Mouse (Mus musculus) heart, embryonic 15.5 days (tissue): ENCODE results near the gene Tmem59l. TPM values are rescaled to one million over a fixed set of nuclear protein-coding genes. Genes with fewer than 3 reads are reported as not detected.

ENCODE experiments used
- ATAC-seq: fragments of 200-750 bp; cut with Nextera tagmentation; replicated peaks from 2 replicates; pipeline ENCODE4 v1.8.0; 2017; ENCODE audit warnings: low read depth, moderate TSS enrichment; ENCODE audit not compliant: insufficient number of reproducible peaks, insufficient read depth, low FRiP score
- H3K27ac ChIP-seq: fragments of 300-500 bp; sonication (generic); 2 replicates; pipeline ENCODE4 v1.5.1; 2015; ENCODE audit warnings: mild to moderate bottlenecking, inconsistent platforms
- H3K27me3 ChIP-seq: fragments of 300-500 bp; sonication (generic); 2 replicates; pipeline ENCODE4 v1.6.1; 2015; ENCODE audit warnings: inconsistent platforms
- H3K36me3 ChIP-seq: fragments of 300-500 bp; sonication (generic); 2 replicates; pipeline ENCODE4 v1.6.1; 2015; ENCODE audit warnings: mild to moderate bottlenecking, inconsistent platforms
- H3K4me1 ChIP-seq: fragments of 300-500 bp; sonication (generic); replicated peaks from 2 replicates; pipeline ENCODE4 v1.6.1; 2015; ENCODE audit warnings: inconsistent platforms
- H3K4me2 ChIP-seq: fragments of 300-500 bp; sonication (generic); 2 replicates; pipeline ENCODE4 v1.6.1; 2015; ENCODE audit warnings: inconsistent platforms, mild to moderate bottlenecking, moderate library complexity
- H3K4me3 ChIP-seq: fragments of 300-500 bp; sonication (generic); 2 replicates; pipeline ENCODE4 v1.5.1; 2015; ENCODE audit warnings: mild to moderate bottlenecking, inconsistent platforms
- H3K9ac ChIP-seq: fragments of 300-500 bp; sonication (generic); 2 replicates; pipeline ENCODE4 v1.6.1; 2015; ENCODE audit warnings: mild to moderate bottlenecking, inconsistent platforms
- H3K9me3 ChIP-seq: fragments of 300-500 bp; sonication (generic); replicated peaks from 2 replicates; pipeline ENCODE4 v1.6.1; 2016; ENCODE audit warnings: inconsistent platforms
- WGBS: fragments of 180-500 bp; shearing (Covaris S2); methylation state at CpG from one replicate; pipeline ENCODE4 v1.1.7; 2015; ENCODE audit warnings: mixed read lengths; 5-methylcytosine and 5-hydroxymethylcytosine counted together
- polyA plus RNA-seq: library from polyadenylated mRNA; unstranded; fragments of >200 nt; fragmentation: Nextera tagmentation; extraction: Ambion mirVana; gene quantifications from 2 replicates; pipeline ENCODE4 v1.2.1, GENCODE M21; 2015

Tmem59l gene
- polyA plus RNA-seq, 1 experiment from 2014 or later: 0.24 TPM

- Histone ChIP-seq H3K4me1 (peaks cover 15% of the 10 kb centered on the region), H3K4me2 (peak overlapping the region; percentile 91), H3K9me3 (no peaks in the 10 kb centered on the region), H3K27ac (no peak overlapping the region), H3K4me3 (peak overlapping the region; percentile 74), H3K36me3 (no peaks in the 10 kb centered on the region), H3K27me3 (no peaks in the 10 kb centered on the region), H3K9ac (no peak overlapping the region)
- no peak for ATAC-seq
- WGBS: 84% methylated on average over 2 of the region's 2 CpGs
Measured at GRCm38 (mm10) chr8:70438423-70438822, 48.7 kb downstream of the Tmem59l start.

DNA sequence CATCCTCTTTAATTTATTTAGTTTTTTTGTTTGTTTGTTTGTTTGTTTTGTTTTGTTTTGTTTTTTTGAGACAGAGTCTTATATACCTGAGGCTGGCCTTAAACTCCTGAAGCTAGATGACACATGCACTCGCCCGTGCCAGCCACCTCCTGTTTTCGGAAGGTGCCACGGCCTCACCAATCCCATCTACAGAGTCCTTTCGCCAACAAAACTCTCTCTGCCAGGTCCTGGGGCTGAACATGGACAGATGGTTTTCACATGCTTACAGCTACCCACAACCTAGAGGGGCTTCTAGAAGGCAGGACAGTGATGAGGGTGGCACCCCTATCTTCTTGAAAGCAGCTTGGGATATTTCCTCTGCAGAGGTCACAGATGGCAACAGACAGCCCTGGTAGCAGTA is 52.0 kb downstream of the Tmem59l start:
- H3K27ac ChIP-seq: no peak overlapping the region
- H3K4me2 ChIP-seq: no peak overlapping the region
- no peaks in the 10 kb centered on the region for H3K9me3 ChIP-seq
- no peaks in the 10 kb centered on the region for H3K36me3 ChIP-seq
- H3K4me1 ChIP-seq: peaks cover 14% of the 10 kb centered on the region
- no peak for ATAC-seq
- 90% methylated on average over 5 of the region's 5 CpGs for WGBS
- H3K9ac ChIP-seq: no peak overlapping the region
- no peaks in the 10 kb centered on the region for H3K27me3 ChIP-seq
- H3K4me3 ChIP-seq: no peak overlapping the region

Other genes with a start within 250 kb of the Tmem59l start
- 24.2 and 33.6 TPM in 2 replicates for gene Homer3, start 204.5 kb downstream of the Tmem59l start, polyA plus RNA-seq
- 25.2 and 33.6 TPM in 2 replicates for gene Ddx49, start 184.9 kb downstream of the Tmem59l start, polyA plus RNA-seq
- 241 and 335 TPM in 2 replicates for gene Cope, start 184.8 kb downstream of the Tmem59l start, polyA plus RNA-seq
- 1.3 and 2.3 TPM in 2 replicates for gene Cers1, start 171.6 kb downstream of the Tmem59l start, polyA plus RNA-seq
- 0.31 and 1.4 TPM in 2 replicates for gene Gdf1, start 157.5 kb downstream of the Tmem59l start, polyA plus RNA-seq
- 10.5 and 13.4 TPM in 2 replicates for gene Upf1, start 134.1 kb downstream of the Tmem59l start, polyA plus RNA-seq
- gene Comp, start 113.8 kb downstream of the Tmem59l start, polyA plus RNA-seq: 2.8 and 4.0 TPM in 2 replicates
- 8.7 and 14.2 TPM in 2 replicates for gene Crtc1, start 47.8 kb downstream of the Tmem59l start, polyA plus RNA-seq
- gene Klhl26, start 10.4 kb downstream of the Tmem59l start, polyA plus RNA-seq: 8.7 and 12.7 TPM in 2 replicates
- 3.8 and 11.1 TPM in 2 replicates for gene Crlf1, start 5.8 kb upstream of the Tmem59l start, polyA plus RNA-seq
- 116 and 117 TPM in 2 replicates for gene Rex1bd, start 19.4 kb upstream of the Tmem59l start, polyA plus RNA-seq
- 684 and 768 TPM in 2 replicates for gene Uba52, start 23.4 kb upstream of the Tmem59l start, polyA plus RNA-seq
- 203 and 274 TPM in 2 replicates for gene Fkbp8, start 40.4 kb upstream of the Tmem59l start, polyA plus RNA-seq
- 64.5 and 68.8 TPM in 2 replicates for gene Kxd1, start 40.6 kb upstream of the Tmem59l start, polyA plus RNA-seq
- 10.8 and 15.0 TPM in 2 replicates for gene Ell, start 52.1 kb upstream of the Tmem59l start, polyA plus RNA-seq
- gene Isyna1, start 107.0 kb upstream of the Tmem59l start, polyA plus RNA-seq: 92.9 and 121 TPM in 2 replicates
- gene Ssbp4, start 121.5 kb upstream of the Tmem59l start, polyA plus RNA-seq: 62.1 and 82.6 TPM in 2 replicates
- 1.4 and 3.4 TPM in 2 replicates for gene Lrrc25, start 128.8 kb upstream of the Tmem59l start, polyA plus RNA-seq
- gene Gdf15, start 145.1 kb upstream of the Tmem59l start, polyA plus RNA-seq: 0.89 and 1.3 TPM in 2 replicates
- gene Pgpep1, start 173.0 kb upstream of the Tmem59l start, polyA plus RNA-seq: 32.2 and 36.3 TPM in 2 replicates
- gene Lsm4, start 185.9 kb upstream of the Tmem59l start, polyA plus RNA-seq: 256 and 281 TPM in 2 replicates
- 79.8 and 89.0 TPM in 2 replicates for gene Jund, start 211.6 kb upstream of the Tmem59l start, polyA plus RNA-seq
- gene Iqcn, start 216.1 kb upstream of the Tmem59l start, polyA plus RNA-seq: 0.04 TPM in 2 replicates
- not detected in 2 replicates for gene Gm3336, start 231.2 kb upstream of the Tmem59l start, polyA plus RNA-seq
- gene Pde4c, start 236.4 kb upstream of the Tmem59l start, polyA plus RNA-seq: 0.19 and 0.32 TPM in 2 replicates